Mouse (Mus musculus) right cerebral cortex, adult 18-20 months (tissue): Measurements from ENCODE around the gene Prdm5.

Source experiments
- DNase-seq: peaks from one replicate; pipeline ENCODE4 v3.0.0; 2022; ENCODE audit warnings: mixed read lengths

Prdm5 gene

DNA sequence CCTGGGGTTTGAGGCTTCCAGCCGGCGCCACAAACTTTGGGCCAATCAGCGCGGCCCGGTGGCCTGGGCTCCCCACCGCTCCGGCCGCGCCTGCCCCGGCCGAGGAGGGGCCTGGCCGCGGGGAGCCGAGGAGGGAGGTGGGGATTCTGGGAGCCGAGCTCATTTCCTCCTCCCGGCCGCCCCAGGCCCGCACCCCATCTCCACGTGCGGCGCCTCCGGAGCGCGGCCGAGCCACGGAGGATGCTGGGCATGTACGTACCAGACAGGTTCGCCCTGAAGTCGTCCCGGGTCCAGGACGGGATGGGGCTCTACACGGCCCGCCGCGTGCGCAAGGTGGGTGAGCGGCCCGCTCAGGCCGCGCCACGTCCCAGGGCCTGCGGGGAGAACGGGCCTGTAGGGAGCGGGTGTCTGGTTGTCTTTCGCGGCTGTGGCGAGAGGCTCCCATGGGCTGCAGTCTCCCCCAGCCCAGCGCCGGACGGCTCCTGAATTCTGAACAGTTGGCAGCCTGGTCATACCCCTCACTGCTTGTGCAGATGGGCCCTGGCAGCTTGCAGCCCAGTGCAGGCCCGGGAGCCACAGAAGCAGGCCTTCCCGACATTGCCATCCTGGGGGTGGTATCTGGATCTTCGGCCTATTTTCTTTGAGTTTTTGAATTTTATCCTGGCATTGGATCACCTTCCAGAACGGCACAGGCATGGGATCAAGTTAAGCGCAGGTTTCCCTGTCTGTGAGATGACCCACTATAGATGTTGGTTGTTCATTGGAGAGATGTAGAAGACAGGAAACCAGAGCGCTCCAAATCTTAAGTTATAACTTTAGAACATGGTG is at the start of gene Prdm5:
Gene Prdm5 (plus strand): TSS at position 128 of the 828 bp plus-strand sequence.
- DNase-seq: peak; percentile 41

DNA sequence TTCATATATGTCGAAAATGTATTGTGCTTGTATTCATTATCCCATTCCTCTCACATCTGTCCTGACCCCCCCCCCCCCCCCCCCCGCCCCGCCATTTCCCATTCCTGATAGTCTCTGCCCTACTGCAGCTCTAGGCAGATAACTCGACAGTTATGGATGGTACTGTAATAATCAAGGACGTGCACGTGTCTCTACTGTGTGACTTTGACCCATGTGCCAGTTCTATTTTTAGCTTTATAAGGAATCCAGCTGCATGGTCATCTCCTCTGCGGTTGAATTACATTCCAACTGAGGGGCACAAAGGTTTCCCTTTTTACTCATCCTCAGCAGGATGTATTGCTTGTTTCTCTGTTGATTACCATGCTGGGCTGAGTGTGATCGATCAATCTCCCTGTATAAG is 39.3 kb upstream of the Prdm5 start:
- DNase-seq: no peak

DNA sequence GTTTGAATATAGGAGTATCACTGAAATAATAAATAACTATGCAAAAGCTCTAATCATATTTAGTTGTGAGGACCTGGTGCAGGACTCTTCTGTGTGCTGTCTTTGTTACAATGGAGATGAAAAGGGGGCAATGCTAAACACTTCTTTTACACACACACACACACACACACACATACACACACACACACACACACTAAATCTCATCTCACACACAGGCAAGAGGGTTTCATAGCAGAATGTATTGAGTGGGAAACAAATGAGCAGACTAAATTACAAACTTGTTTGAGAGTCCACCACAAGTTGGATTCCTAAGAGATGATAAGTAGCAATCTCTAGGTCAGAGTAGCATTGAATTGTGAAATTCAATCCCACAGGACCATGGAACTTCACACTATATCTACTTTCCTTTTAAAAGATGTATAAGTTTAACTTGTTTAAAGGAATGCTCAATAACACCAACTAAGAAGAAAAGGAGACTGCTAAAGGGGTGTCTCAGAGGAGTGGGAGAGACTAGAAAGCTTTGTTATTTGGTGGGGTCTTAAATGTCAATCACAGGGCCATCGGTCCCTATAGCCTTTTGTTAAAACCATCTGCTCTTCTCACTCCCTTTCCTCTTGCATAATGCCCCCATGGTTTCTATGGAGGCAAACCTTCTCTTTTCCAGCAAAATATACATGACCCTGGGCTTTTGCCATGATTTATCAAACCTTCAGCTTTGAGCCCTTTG is 35.5 kb upstream of the Prdm5 start:
- DNase-seq: no peak

DNA sequence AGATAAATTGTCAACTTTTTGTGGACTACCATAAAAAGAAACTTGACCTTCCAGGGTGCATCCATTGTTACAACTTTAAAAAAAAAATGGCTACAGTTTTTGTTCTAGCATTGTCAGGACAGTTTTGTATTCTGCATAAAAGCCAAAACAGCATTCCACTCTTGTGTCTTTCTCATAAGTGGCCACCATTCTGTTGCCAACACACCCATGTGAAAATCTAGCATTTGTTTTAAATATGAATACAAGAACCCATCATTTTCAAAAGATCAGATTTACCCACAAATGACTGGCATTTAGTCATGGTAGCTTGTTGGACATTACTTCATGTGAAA is 35.0 kb upstream of the Prdm5 start:
- DNase-seq: no peak

DNA sequence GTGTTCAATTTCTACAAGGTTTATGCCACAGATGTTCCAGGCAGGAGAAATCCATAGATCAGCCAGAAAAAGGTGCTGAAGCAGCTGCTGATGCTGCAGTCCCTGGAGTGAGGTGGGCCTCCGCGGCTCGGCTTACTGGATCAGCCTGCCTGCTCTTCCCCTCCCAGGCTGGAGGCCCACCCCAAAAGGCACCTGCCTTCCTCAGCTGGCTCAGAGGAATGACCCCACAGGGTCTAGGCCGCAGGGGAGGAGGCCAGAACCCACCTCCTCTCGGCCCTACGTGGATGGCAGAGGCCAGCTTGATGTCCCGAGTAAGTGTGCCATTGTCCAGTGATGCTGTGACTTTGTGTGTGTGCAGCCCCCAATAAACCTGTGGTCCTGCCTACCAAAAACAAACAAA is 20.6 kb upstream of the Prdm5 start:
- no peak for DNase-seq

DNA sequence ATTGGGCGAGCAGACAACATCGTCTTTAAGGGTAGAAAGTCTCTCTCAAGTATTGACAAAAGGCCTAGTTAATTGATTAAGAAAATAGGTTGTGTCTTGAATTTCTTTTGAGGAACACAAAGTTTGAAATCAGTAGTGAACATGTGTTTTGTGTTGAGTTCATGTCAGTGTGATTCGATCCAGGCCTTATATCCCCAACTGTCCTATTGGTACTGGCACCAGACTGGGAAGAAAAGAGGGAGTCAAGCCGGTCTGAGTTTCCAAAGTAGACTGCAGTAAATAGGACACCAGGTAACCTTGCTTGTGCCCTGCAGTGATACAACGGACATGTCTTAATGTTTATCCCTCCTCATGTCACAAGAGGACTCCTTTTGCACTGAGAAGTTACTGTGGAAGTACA is 19.6 kb upstream of the Prdm5 start:
- no peak for DNase-seq

DNA sequence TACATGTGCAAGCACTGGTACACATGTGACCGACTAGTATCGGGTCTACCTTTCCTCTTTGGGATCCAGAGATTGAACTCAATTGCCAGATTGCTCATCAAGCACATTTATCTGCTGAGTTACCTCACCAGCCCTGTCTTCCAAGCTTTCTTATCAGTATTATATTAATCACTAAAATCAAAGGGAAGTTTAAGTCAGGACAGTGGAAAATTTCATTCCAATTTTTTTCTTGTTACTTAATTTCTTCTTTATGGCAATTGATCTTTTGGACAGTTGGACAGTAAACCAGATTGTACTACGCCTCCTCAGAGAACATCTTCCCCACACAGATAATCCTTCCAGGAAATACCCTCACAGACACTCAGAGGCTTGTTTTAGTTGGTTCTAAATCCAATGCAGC is 18.7 kb upstream of the Prdm5 start:
- no peak for DNase-seq

DNA sequence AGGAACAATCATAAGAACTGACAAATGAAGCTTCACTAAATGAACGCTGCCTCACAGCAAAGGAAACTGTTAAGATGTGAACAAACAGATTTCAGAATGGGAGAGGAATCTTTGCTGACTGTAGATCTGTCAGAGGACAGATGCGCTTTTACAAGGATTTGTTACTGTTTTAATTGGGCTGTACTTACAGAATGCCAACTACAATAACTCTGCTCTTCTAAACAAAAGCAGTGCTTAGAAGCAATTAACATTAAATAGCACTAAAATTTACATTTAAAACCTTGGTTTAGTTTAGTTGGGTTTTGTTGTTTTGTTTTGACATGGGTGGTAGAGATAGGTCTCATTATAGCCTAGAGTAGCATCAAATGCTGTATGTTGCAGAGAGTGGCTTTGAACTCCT is 14.3 kb upstream of the Prdm5 start:
- DNase-seq: no peak

DNA sequence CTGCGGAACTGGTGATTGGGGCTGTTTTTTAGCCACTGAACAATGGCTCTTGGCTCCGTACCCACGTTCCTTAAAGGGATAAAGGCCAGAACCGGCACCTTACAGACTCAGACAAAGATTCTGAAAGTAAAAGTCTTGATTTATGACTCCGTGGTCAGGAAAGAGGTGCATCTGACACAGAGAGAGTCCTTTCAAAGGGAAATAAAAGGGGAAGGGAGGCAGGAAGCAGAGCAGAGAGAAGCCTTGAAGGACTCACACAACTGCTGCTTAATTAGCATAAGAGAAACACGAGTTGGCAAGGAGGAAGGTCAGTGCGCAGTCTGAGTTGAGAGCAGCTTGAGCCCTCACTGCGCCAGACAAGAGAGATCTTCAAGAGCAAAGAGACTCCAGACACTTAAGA is 13.7 kb upstream of the Prdm5 start:
- DNase-seq: no peak

DNA sequence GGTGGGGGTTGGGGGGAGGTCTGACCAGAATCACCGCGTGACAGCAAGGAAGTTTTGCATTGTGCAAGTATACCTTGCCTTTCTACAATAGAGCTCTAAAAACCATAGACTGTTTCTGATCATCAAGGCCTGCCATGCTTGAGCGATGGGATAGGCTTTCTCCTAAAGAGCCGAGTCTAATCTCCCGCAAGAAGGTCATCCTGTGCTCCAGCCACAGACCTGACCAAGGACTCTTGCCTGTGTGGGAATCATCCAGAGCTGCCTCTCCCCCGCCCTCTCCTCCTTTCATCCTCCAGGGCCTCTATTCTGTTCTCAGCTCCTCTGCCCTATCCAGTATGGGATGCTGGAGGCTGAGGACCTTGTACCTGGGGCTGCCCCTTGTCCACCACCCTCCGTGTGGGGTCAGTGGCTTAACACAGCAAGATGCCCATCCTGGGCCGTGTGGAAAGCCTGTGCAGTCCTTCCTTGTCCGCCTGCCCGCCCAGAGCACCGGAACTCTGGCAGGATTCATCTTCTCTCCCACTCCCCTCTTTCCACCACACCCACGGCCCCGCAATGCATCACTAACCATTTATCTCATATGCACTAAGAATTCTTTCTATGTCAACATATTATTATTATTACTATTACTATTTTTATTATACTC is 12.9 kb upstream of the Prdm5 start:
- DNase-seq: no peak

DNA sequence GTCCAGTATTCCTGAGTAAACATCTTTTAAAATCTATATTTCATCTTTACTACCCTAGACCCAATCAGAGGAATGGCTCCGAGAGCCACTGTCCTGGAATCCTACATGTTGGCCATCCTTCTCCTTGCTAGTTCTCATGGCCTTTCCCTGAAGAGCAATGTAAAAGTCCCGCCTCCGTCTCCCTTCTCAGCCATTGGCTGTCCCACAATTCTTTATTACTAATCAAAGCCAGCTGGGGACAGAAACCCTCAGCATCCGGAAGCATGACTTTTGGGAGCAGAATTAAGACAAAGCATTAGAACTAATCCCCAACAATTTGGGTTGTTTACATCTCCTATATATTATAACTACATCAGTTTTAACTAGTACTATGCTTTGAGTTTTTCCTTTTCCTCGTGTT is 10.9 kb upstream of the Prdm5 start:
- DNase-seq: no peak

DNA sequence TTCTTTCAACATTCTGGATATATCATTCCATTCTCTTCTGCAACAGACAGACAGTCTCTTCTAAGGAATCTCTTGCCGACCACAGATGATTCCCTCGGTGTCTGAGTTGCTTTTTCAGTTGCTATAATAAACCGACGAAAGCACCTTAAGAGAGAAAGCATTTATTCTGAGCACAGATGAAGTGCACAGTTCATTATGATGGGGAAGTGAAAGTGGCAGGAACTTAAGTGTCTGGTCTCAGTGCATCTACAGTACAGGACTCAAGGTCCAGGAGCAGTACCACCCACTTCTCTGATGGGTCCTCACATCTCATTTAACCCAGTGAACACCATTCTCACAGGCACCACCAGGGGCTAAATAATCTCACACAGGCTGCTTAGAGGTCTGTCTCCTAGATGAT is 5.2 kb upstream of the Prdm5 start:
- DNase-seq: no peak

DNA sequence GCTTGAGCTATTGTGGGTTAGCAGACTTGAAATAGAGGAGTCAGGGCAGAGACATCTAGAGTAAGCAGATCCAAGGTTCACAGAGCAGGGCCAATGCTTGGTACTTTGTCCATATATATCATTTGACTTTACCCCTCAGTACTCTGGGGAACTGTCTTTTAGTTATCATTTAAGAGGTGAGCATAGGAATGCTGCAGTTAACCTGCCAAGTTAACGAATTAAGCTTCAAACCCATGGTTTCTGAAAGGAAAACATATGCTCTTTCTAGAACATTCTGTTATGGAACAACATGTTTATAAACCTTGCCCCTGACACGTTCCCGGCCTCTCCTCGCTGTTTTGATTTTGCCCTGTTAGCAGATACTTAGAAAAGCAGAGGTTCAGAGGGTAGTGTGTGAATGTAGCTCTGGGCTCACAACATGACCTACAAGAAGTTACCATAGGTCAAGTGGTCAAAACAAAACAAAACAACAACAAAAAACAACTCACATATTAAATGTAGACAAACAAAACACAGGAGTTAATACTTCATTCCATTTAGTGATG is 973 bp downstream of the Prdm5 start:
- DNase-seq: no peak

DNA sequence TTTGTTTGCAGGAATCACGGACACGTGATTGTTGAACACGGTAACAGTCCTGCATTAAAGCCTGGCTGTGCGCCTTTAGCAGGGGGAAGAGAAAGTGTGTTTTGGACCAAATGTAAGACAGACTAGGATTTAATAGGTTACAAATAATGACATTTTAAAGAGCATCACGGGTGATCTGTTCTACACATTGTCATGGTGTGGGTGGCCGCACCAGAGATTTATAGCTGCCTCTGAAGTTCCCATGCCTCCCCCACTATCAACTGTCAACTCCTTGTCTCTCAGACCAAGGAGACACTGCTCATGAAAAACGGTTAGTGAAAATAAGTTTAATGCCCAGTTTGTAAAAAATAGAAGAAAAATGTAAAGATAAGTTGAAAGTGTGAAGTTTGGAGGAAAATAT is 2.7 kb downstream of the Prdm5 start:
- no peak for DNase-seq

DNA sequence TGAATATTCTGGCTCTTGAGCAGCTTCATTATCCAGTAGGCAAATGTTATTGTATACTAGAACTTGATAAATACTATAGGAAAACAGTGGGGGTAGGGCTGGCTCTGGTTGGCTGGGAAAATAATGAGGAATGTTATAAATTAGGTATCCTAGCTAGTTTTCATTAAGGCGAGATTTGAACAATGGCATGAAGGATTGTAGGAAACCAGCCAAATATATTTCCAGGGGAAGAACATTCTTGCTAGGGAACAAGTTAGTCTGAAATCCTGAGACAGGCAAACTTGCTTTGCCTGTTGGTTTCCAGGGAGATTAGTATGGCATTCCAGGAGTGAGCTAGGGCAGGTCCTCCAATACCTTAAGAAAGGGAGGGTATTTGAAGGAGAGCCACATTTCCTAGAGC is 4.9 kb downstream of the Prdm5 start:
- DNase-seq: no peak

DNA sequence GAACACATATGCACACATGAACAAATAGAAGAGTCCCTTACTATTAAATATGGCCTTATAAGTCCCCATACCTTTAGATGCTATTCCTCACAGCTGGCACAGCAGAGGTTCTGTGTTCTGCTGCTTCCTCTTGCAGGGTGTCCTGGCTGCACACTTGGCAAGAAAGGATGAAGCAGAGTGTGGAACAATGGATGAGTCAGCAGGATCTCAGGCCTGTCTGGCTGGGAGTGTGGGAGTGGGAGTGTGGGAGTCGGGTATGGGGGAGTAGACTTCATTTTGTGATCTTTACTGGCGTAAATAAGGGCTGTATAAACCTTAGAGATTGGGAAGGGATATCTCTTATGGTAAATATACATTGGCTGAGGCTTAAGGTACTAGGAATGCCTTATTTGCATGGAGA is 14.1 kb downstream of the Prdm5 start:
- DNase-seq: peak; percentile 14

DNA sequence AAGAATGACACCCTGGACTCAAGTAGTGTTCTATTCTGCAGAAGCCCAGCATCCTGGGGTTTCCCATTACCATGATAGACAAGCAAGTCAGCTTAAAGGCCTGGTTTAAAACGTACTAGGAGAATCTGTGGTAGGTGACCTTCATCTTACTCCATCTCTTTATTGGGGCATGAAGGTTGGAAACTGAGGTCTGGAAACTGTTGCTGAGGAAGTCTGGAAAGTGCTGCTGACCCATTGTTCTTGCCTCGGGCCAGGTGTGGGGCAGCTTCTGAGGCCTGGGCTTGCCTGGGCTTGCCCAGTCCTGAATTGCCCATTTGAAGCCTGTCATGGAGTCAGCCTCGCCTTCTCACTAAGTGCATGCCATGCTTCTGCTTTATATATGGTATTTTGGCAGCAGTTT is 17.8 kb downstream of the Prdm5 start:
- no peak for DNase-seq

DNA sequence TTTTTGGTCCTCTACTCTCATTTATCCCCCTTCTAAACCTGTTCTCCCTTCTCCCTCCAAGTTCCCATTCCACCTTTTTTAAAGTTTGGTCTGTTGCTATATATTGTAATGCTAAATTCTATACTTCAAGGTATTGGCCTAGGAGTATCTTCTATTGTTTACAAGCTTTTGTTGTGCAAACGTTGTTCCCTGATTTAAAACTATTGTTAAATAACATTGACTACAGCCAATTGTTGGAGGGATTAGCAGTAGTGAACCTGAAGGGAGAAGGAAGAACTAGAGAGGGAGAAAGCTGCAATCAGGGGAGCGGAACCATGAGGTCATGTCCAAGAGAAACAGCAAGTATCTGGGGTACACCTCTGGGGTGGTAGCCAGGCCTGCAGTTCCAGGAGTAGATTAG is 18.5 kb downstream of the Prdm5 start:
- DNase-seq: no peak

DNA sequence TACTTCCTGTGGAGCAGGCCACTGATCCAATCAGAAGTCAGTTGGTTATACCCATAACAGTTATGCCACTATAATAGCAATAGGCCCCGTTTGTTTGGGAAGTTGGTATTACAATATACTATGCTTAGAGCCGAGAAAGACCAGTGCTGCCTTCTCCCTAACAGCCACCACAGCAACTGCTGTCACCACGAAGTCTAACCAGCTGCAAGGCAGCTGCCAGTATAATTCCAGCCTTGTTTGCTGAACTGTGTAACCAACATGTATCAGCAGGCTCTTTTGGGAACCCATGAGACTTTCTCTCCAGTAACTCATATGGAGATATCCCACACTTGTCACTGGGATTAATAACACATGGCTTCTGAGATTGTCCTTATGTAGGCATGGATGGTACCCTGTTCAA is 19.6 kb downstream of the Prdm5 start:
- no peak for DNase-seq

DNA sequence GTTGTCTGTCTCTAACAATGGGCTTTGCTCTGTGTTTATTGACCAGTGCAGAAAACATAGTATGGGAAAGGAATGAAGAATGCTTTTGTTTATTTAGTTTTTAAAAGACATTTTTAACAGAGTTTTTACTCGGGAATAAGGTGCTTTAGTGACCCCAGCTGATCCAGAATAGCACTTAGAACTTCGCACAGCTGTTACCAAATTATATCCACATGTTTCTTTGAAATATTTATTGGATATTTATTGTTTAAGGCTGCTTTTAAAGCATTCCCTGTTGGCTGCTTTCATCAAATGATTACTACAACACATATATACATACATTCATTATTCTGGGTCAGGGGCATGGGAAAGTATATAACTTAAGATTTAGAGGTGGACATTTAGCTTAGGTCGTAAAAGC is 32.9 kb downstream of the Prdm5 start:
- DNase-seq: no peak

DNA sequence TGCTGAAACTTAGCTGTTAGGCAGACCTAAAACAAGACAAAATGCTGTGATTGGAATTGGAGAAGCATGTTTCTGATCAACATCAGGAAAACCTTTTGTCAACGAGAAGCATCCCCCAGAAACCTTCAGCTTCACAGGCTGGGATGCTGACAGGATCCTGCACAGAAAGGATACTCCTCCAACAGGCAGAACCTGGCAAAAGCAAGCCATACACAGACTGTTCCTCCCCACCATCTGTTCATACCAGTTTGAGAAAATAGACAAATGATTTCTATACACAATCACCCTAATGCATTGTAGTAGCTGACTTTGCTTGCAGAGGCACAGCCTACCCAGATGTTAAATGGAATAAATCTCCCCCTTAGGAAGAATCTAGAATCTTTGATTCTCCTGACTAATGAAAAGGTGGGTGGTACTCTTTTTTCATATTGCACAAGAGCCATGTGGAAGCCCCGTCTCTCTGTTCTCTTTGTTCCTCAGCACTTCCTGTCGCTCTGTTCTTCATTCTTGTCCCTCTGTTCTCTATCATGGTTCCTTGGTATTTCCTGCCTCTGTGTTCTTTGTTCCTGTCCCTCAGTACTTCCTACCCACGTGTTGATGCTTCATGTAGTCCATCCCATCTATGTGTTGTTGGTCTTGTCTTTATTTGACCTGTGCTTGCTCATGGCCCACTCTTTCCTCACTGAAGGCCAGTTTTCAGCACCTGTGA is 39.4 kb downstream of the Prdm5 start:
- DNase-seq: peak; percentile 13

DNA sequence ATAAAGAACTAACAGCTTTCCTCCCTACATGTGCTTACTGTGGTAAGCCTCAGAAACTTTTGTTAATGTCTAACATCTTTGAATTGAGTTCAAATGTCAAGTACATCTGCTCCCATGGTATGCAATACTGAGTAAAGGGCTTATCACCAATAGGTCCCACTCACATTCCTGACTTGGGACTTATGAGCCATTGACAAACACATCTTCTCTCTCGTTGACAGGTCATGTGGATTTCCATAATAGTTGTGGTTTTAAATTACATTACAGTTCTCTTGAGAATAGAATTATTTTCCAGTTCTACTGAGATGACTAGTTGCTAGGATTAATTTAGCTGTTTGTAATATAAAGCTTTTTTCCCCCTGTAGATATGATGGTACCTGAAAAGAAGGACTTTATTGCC is 49.9 kb downstream of the Prdm5 start:
- no peak for DNase-seq

DNA sequence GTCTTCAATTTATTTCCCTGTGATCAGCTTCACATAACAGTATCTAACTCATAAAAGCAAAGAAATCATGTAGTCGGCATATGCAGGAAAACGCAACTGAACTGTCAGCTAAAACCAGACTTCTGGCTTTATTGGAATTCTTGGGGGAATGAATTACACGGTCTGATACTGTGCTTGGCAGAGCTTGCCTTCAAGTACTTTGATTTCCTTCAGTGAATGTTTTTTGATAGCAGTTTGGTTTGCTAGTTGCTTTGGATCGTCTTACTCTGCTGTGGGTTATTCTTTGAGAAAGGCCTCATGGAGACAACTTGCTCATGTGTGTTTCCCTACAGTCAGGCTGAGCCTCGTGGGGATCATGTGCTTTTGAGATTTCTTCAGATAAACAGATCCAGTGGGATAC is 52.7 kb downstream of the Prdm5 start:
- no peak for DNase-seq
